ENCODE assay signal across 25 mouse cellular contexts in the genomic region with DNA sequence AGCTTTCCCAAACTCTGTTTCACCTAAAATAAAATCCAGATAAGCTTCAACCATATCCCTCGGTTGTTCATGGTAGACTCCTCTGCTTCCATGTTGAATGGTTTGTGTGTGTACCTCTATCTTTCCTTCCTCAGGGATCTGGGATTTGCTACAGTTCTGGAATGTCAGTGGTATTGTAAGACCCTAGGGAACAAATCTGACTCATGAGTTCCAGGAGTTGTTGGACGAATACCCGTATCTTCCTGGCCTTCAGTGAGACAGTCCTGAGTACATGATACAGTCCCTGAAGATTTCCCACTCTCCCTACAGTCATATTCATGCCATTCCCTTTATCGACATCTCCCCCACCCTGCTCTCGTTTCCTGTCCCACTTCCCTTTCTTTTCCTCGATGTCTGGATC.
"Had no signal": no experiment of that assay in that cellular context is flagged by ENCODE, and none has a peak within 500 bp of the region (broad histone marks: within the 10 kb centered on the region; RNA-seq: fewer than 3 reads in every experiment).

No protein-coding gene starts in this region.

- H3K27me3 ChIP-seq: heart, embryonic 13.5 days; heart, embryonic 15.5 days; hindbrain, embryonic 12.5 days; intestine, embryonic 15.5 days; limb, embryonic 12.5 days had no signal

- H3K36me3 ChIP-seq: heart, embryonic 10.5 days; heart, embryonic 13.5 days; heart, embryonic 15.5 days; hindbrain, embryonic 10.5 days; hindbrain, embryonic 12.5 days; intestine, embryonic 15.5 days; limb, embryonic 10.5 days; limb, embryonic 12.5 days; liver, embryonic 13.5 days; liver, embryonic 15.5 days had no signal

- H3K27ac ChIP-seq: gastrocnemius, adult 2 months; heart, adult 2 months; heart, embryonic 10.5 days; heart, embryonic 13.5 days; heart, embryonic 15.5 days; hindbrain, embryonic 10.5 days; hindbrain, embryonic 12.5 days; hindbrain, embryonic 14.5 days; intestine, embryonic 15.5 days; layer of hippocampus, adult 2 months; left cerebral cortex, adult 2 months; limb, embryonic 10.5 days; limb, embryonic 12.5 days; liver, embryonic 13.5 days; liver, embryonic 15.5 days had no signal

- DNase-seq: gastrocnemius, adult 2 months; gastrocnemius, postnatal 10 days; gastrocnemius, postnatal 25 days; heart, adult 2 months; heart, postnatal 10 days; heart, postnatal 4 days; kidney, adult 18-20 months; kidney, adult 8-10 months; kidney, postnatal 10 days; kidney, postnatal 25 days; kidney, postnatal 4 days; liver; liver, embryonic 13.5 days had no signal

- H3K4me1 ChIP-seq: hindbrain, embryonic 10.5 days; hindbrain, embryonic 12.5 days; intestine, embryonic 15.5 days; limb, embryonic 10.5 days; limb, embryonic 12.5 days; liver, embryonic 13.5 days; liver, embryonic 15.5 days had no signal

- H3K4me3 ChIP-seq: gastrocnemius, adult 2 months; heart, adult 2 months; heart, embryonic 10.5 days; heart, embryonic 13.5 days; heart, embryonic 15.5 days; hindbrain, embryonic 10.5 days; hindbrain, embryonic 12.5 days; intestine, embryonic 15.5 days; layer of hippocampus, adult 2 months; left cerebral cortex, adult 2 months; limb, embryonic 10.5 days; limb, embryonic 12.5 days; liver, embryonic 13.5 days; liver, embryonic 15.5 days had no signal
